Mouse (Mus musculus) right cerebral cortex, postnatal 36 days (tissue): ENCODE measurements around the gene Pik3r2.
A peak's percentile ranks its signal among the peaks of the same experiment; 100 is the strongest.

ENCODE experiments used
- DNase-seq, 2 experiments: peaks; one replicate each; pipeline ENCODE4 v3.0.0; 2022; ENCODE audit warnings: low spot score in 2 of 2, mixed read lengths in 1 of 2

The Pik3r2 gene

DNA sequence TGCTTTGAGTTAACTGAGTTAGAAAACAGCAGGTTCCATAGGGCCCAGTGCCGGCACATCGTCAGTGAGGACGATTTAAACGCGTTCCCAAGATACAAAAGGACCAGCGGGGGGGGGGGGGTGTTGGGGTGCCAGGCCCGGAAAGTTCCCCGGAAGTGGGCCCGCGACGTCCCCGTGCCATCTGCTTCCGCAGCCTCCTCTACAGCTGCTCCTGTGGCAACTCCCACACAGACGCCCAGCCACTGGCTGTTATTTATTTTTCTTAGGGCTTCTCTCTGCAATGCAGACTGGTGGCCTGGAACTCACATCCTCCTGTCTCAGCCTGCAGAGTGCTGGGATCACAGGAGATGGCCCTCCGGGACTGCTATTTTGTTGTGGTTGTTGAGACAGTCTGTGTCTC is 24.6 kb upstream of the Pik3r2 start:
- DNase-seq, result peak; percentile 81 to 85

GRCm38 (mm10) chr8:70800648-70801047 is 24.1 kb upstream of the Pik3r2 start:
- peak in 1 of 2 experiments; percentile 71 for DNase-seq

GRCm38 (mm10) chr8:70798281-70798680 is 21.8 kb upstream of the Pik3r2 start:
- no peak for DNase-seq

GRCm38 (mm10) chr8:70797081-70798070 is 20.9 kb upstream of the Pik3r2 start:
- DNase-seq, result peak; percentile 87 to 92

- no peak for DNase-seq
Measured at GRCm38 (mm10) chr8:70796403-70797080, 20.0 kb upstream of the Pik3r2 start.

DNA sequence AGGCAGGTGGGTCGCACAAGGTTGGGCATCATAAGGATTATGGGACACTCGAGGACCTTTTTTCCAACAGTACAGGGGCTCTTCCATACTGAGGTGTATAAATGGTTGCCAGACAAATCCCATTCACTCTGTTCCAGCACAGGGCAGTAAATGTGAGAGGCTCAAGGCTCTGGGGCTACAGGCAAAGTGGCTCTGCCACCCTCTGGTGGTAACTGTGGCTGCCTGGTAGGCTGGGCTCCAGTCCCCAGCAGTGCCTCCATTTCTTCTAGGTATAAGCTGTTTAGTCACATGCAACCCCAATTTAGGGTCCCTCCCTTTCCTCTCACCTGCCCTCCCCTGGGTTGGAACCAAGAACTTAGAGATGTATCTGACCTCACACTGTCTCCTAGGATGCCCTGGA is 18.9 kb upstream of the Pik3r2 start:
- DNase-seq, result no peak

DNA sequence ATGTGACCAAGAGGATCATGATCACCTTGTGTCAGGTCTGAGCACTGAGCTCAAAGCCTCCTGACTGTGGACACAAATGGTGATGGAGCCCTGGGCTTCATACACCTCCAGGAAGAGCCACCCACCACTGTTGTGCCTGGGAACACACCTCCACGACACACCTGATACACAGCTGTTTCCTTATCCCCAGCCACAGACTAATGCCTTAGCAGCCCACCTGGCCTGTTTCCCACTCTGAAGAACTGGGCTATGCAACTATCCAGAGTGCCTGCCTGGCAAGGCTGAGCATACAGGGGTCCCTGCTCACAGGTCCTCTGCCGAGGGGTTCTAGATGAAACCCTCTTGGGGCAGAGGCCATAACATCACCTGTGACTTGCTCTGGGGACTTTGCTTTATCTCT is 17.7 kb upstream of the Pik3r2 start:
- DNase-seq, result no peak

GRCm38 (mm10) chr8:70792700-70793099 is 16.2 kb upstream of the Pik3r2 start:
- peak in 1 of 2 experiments; percentile 78 for DNase-seq

- peak; percentile 94 for DNase-seq
Measured at GRCm38 (mm10) chr8:70791975-70792691, 15.6 kb upstream of the Pik3r2 start.

GRCm38 (mm10) chr8:70791294-70791701 is 14.8 kb upstream of the Pik3r2 start:
- no peak for DNase-seq

DNA sequence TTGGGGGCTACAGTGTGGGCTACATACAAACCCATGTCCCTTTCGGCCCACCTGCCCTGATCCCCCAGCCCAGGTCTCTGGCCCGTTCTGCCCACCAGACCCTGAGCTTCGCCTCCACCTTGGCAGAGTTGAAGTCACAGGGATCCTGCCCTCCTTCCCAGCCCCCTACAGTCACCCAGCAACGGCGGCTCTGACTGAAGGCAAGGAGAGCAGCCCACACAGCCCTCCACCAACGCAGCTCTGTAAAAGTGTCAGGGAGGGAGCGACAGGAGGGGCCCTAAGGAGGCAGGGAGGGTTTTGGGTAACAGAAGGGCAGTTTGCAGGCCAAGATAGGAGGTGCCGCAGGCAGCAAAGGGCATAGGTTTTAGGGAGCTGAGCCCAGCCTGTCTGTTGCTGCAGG is 14.3 kb upstream of the Pik3r2 start:
- peak in 1 of 2 experiments; percentile 63 for DNase-seq

GRCm38 (mm10) chr8:70789046-70789445 is 12.5 kb upstream of the Pik3r2 start:
- no peak for DNase-seq

GRCm38 (mm10) chr8:70787941-70788667 is 11.6 kb upstream of the Pik3r2 start:
- DNase-seq, result no peak

- no peak for DNase-seq
Measured at GRCm38 (mm10) chr8:70787051-70787445, 10.5 kb upstream of the Pik3r2 start.

- DNase-seq, result no peak
Measured at GRCm38 (mm10) chr8:70786291-70787050, 10.0 kb upstream of the Pik3r2 start.

DNA sequence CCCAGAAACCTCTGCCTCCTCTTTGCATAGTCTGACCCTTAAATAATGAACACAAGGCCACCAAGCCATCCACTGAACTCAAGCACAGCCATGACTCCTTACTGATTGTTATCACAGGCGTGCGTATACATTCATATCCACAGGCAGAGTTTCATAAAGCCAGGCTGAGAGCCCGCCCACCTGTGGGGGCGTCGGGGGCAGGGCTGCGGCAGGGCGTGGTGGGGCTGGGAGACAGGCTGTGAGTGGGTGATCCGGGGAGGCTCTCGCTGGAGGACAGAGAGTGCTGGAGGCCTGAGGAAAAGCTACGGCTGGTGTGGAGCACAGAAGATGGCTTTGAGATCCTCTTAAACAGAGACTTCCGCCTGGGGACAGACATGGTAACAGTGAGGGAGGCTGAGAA is 3.6 kb upstream of the Pik3r2 start:
- DNase-seq, result no peak

- no peak for DNase-seq
Measured at GRCm38 (mm10) chr8:70775851-70776495, 540 bp downstream of the Pik3r2 start.

DNA sequence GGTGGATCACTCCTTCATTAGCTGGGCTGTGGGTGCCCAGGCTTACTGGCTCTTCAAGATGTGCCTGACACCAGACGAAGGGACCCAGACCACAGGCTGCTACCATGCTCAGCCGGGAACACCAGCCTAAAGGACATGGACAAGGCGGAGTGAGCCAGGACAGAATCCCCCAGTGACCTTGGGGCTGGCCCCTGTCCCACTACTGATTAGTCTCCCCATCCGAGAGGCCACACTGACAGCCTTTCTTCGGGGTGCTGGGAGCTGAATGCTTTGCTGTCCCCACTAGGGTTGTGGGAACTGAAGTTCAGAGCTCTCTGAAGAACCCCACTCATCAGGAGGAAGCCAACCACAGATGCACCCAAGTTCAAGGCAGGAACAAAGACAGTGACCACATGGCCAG is 1.3 kb downstream of the Pik3r2 start:
- no peak for DNase-seq

DNA sequence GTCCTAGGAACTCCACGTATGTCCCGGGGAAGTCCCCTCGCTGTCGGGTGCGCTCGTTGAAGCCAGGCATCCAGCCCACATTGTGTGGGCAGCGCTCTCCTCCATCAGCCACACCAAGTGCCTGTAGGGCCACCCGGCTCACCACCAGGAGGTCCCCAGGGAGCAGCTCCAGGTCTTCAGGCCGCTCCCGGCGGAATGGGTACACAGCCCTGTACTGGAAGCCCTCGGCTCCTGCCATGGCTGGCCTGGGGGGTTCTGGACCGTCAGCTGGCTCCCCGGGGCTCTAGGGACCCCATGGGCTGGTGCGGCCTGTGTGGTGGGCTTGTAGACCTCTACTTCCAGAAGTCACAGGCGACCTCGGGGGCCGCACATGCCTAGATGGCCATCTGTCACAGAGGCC is 1.8 kb downstream of the Pik3r2 start:
- no peak for DNase-seq

DNA sequence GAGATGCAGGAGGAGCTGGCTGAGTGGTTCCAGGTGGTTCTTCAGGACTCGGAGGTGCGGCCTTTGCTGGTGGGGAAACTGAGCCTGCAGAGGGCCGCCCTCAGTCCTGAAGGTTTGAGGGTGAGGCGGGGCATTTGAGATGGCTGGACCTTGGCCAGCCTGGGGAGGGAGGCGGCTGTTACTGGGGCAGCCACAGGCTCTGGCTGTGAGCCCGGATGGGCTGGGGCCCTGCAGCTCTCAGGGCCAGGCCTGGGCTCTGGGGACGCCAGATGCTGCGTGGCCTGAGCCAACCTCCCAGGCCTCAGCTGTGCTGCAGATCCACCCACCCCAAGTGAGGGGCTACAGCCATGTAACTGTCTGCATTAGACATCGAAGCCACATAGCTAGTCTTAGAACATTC is 2.7 kb downstream of the Pik3r2 start:
- peak in 1 of 2 experiments; percentile 69 for DNase-seq
